ENCODE assay signal across 12 mouse cellular contexts in genomic region chr3:98052507-98053430, GRCm38 (mm10). TPM values are rescaled to one million over a fixed set of nuclear protein-coding genes. Genes with fewer than 3 reads are reported as not detected.
A peak's percentile ranks its signal among the peaks of the same experiment; 100 is the strongest.
DNase-seq lines count a peak whose midpoint lies in the region; ATAC-seq lines count a peak whose summit lies in the region.
"Had no signal": no experiment of that assay in that cellular context is flagged by ENCODE, and none has a peak within 500 bp of the region (broad histone marks: within the 10 kb centered on the region; RNA-seq: fewer than 3 reads in every experiment).

No protein-coding gene starts in this region.

- no peak overlapping the region for H3K4me3 ChIP-seq in forebrain, embryonic 16.5 days (replicated peaks; ENCODE audit: low read length)
- H3K4me3 ChIP-seq: heart, adult 2 months had no signal

- H3K9ac ChIP-seq in forebrain, embryonic 16.5 days (replicated peaks; ENCODE audit: low read depth, low read length) = no peak overlapping the region

- H3K4me2 ChIP-seq in forebrain, embryonic 16.5 days (ENCODE audit: low read length) = no peak overlapping the region

- peaks cover 43% of the 10 kb centered on the region for H3K4me1 ChIP-seq in forebrain, embryonic 16.5 days (replicated peaks; ENCODE audit: control insufficient read depth, insufficient read depth, low read length)

- WGBS in forebrain, embryonic 16.5 days = 69% methylated on average over 16 of the region's 16 CpGs

- no peaks in the 10 kb centered on the region for H3K36me3 ChIP-seq in forebrain, embryonic 16.5 days (ENCODE audit: control insufficient read depth, insufficient read depth)

- H3K27ac ChIP-seq in forebrain, embryonic 16.5 days (ENCODE audit: low read length) = no peak overlapping the region; the same call in 1 of the 2 replicates
- H3K27ac ChIP-seq: heart, adult 2 months had no signal

- no peaks in the 10 kb centered on the region for H3K27me3 ChIP-seq in forebrain, embryonic 16.5 days (replicated peaks; ENCODE audit: control insufficient read depth, insufficient read depth, low read length)

- H3K9me3 ChIP-seq in forebrain, embryonic 16.5 days (ENCODE audit: control insufficient read depth, low read length) = no peaks in the 10 kb centered on the region

- peak; percentile 42 to 55 for DNase-seq in cerebellum, postnatal 25 days
- DNase-seq in kidney, adult 18-20 months = peak; percentile 65
- DNase-seq in kidney, postnatal 10 days = no peak
- DNase-seq in kidney, postnatal 36 days = peak; percentile 62 to 65
- DNase-seq in spleen, postnatal 36 days (ENCODE audit: low spot score in 2 of 2) = no peak
- DNase-seq in layer of hippocampus, adult 18-20 months (ENCODE audit: low spot score in 2 of 2) = no peak
- DNase-seq: adrenal gland, postnatal 14 days; heart, adult 2 months had no signal

- ATAC-seq in cerebellum, adult (ENCODE audit: insufficient number of reproducible peaks, low FRiP score, low TSS enrichment) = no peak
- ATAC-seq in forebrain, embryonic 16.5 days = peak; percentile 47; the same call in 1 of the 2 replicates
- ATAC-seq: inflammation-experienced regulatory T-cells, adult 6 months; lung, postnatal 0 days had no signal

RNA-seq across cellular contexts. Expression of gene Notch2, which starts 39.4 kb away (rescaled TPM):
- polyA plus RNA-seq in forebrain, embryonic 16.5 days (2015; fragmentation: Nextera tagmentation; extraction: Ambion mirVana) = 14.6 and 19.5 TPM in 2 replicates
- total RNA-seq in layer of hippocampus, adult 18-20 months (2021) = 10 to 100 TPM; 21.4 to 22.8 TPM

Comparison
In these comparisons a context has a peak if more than half of its experiments do, and no peak if none do; other contexts are left out.
1. DNase-seq: peak in cerebellum, postnatal 25 days (2 of 2), kidney, adult 18-20 months (single experiment) and kidney, postnatal 36 days (2 of 2); none in kidney, postnatal 10 days (single experiment), spleen, postnatal 36 days (0 of 2) and layer of hippocampus, adult 18-20 months (0 of 2).